Mouse (Mus musculus): Measurements from ENCODE around the gene Focad.

DNA sequence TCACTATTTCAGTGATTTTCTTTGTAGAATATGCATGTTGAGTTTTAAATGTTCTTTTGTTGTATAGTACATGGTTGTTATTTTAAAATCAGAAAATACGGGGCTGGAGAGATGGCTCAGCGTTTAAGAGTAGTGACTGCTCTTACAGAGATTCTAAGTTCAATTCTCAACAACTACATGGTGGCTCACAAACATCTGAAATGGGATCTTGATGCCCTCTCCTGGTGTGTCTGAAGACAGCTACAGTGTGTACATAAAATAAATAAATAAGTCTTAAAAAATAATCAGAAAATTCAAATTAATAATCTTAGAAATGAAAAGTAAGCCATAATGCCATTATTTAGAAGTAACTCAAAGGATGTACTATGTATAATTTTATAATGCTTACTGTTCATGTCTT lies 149.4 kb downstream of the Focad start:
- no peak for TF ChIP-seq POLR2A (IDR thresholded peaks at IDR 0.05; ENCODE audit: borderline replicate concordance, low read depth, low read length)
- no peak for TF ChIP-seq CTCF (IDR thresholded peaks at IDR 0.05; ENCODE audit: low read depth, low read length)
